Mouse (Mus musculus): Measurements from ENCODE around the gene Trmt112. TPM values are rescaled to one million over a fixed set of nuclear protein-coding genes. Genes with fewer than 3 reads are reported as not detected.
"Not testable (repeated sequence)": the region's sequence is repeated elsewhere in the genome, so short reads cannot be mapped to it uniquely, and the experiment has no call there.

Gene Trmt112
- polyA plus RNA-seq, 1 experiment from 2014 or later = 111 TPM

DNA sequence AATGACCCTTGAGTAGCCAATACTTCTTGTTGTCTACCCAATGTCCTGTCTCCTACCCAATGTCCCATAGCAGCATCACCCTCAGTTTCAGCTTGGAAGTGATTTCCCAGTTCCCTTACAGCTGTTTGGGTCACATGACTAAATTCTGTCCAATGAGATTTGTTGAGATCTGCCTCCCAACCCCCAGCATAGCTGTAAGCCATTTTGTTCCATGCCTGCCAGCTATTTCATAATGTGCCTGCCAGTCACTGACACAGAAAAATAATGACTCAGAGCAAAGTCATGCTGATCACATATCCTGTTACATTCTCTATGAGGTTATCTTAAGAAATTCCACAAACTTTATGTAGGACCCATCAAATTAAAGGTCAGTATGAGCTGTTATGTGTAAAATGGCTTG lies 32.7 kb upstream of the Trmt112 start:
- Histone ChIP-seq H3K9ac (ENCODE audit: low read length) (no peak overlapping the region), H3K36me3 (ENCODE audit: control insufficient read depth, insufficient read depth, low read length) (no peaks in the 10 kb centered on the region), H3K27ac (ENCODE audit: low read length) (no peak overlapping the region), H3K4me2 (ENCODE audit: low read depth, low read length) (no peak overlapping the region), H3K27me3 (ENCODE audit: control insufficient read depth, insufficient read depth, low read length) (no peaks in the 10 kb centered on the region), H3K4me3 (replicated peaks; ENCODE audit: low read length) (no peak overlapping the region), H3K4me1 (ENCODE audit: control insufficient read depth, insufficient read depth, low read length) (no peaks in the 10 kb centered on the region), H3K9me3 (replicated peaks; ENCODE audit: control insufficient read depth, low read length) (no peaks in the 10 kb centered on the region; the same call in 1 of the 2 replicates)
- no peak for ATAC-seq (ENCODE audit: insufficient read depth, low FRiP score)

DNA sequence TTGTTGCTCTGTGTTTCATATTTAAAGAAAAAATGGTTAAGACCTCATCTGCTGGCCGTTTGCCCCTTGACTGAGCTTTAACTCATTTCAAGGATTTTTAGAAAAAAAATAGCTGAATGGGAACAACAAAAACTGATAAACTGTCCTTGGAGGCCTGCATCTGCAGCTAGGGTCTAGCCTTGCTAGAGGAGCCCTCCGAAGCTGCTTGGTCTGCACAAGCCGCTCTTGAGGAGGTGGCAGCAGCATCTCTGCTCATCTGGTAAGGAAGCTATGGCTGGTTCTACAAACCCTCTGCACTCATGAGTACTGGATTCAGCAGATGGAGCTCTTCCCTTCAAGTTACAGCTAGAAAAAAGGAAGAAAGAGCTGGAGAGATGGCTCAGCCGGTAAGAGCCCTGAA lies 31.5 kb upstream of the Trmt112 start:
- H3K36me3 ChIP-seq (ENCODE audit: control insufficient read depth, insufficient read depth, low read length) = no peaks in the 10 kb centered on the region
- no peaks in the 10 kb centered on the region; the same call in 1 of the 2 replicates for H3K9me3 ChIP-seq (replicated peaks; ENCODE audit: control insufficient read depth, low read length)
- no peak overlapping the region for H3K4me3 ChIP-seq (replicated peaks; ENCODE audit: low read length)
- H3K9ac ChIP-seq (ENCODE audit: low read length) = no peak overlapping the region
- H3K4me1 ChIP-seq (ENCODE audit: control insufficient read depth, insufficient read depth, low read length) = no peaks in the 10 kb centered on the region
- no peak overlapping the region for H3K4me2 ChIP-seq (ENCODE audit: low read depth, low read length)
- H3K27ac ChIP-seq (ENCODE audit: low read length) = no peak overlapping the region
- H3K27me3 ChIP-seq (ENCODE audit: control insufficient read depth, insufficient read depth, low read length) = no peaks in the 10 kb centered on the region
- ATAC-seq (ENCODE audit: insufficient read depth, low FRiP score) = no peak
- WGBS = 84% methylated on average over 4 of the region's 4 CpGs

DNA sequence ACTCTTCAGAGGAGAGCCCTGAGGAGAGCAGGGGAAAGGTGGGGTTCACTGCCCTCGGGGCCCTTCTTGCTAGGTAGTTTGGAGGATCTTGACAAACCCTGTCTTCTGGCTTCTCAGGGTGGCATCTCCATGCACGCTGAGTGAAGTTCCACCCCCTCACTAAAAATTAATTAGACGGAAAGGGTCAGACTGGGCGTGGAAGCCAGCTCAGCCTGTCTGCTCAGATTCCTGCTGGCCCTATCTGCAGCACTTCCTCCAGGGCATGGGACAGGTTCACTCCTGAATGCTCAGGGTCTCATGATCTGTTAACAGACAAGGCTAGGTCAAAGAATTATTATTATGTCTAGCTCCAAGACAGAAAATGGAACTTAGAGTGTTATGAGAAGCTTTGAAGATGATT lies 17.0 kb upstream of the Trmt112 start:
- Histone ChIP-seq H3K27me3 (ENCODE audit: control insufficient read depth, insufficient read depth, low read length) (no peaks in the 10 kb centered on the region), H3K9ac (ENCODE audit: low read length) (no peak overlapping the region), H3K4me3 (replicated peaks; ENCODE audit: low read length) (no peak overlapping the region), H3K9me3 (replicated peaks; ENCODE audit: control insufficient read depth, low read length) (no peaks in the 10 kb centered on the region), H3K4me2 (ENCODE audit: low read depth, low read length) (no peak overlapping the region), H3K27ac (ENCODE audit: low read length) (peak overlapping the region; percentile 44; the same call in 1 of the 2 replicates), H3K36me3 (ENCODE audit: control insufficient read depth, insufficient read depth, low read length) (no peaks in the 10 kb centered on the region), H3K4me1 (ENCODE audit: control insufficient read depth, insufficient read depth, low read length) (no peaks in the 10 kb centered on the region)
- no peak; the same call in 1 of the 2 replicates for ATAC-seq (ENCODE audit: insufficient read depth, low FRiP score)
- 38% methylated on average over 4 of the region's 4 CpGs for WGBS

DNA sequence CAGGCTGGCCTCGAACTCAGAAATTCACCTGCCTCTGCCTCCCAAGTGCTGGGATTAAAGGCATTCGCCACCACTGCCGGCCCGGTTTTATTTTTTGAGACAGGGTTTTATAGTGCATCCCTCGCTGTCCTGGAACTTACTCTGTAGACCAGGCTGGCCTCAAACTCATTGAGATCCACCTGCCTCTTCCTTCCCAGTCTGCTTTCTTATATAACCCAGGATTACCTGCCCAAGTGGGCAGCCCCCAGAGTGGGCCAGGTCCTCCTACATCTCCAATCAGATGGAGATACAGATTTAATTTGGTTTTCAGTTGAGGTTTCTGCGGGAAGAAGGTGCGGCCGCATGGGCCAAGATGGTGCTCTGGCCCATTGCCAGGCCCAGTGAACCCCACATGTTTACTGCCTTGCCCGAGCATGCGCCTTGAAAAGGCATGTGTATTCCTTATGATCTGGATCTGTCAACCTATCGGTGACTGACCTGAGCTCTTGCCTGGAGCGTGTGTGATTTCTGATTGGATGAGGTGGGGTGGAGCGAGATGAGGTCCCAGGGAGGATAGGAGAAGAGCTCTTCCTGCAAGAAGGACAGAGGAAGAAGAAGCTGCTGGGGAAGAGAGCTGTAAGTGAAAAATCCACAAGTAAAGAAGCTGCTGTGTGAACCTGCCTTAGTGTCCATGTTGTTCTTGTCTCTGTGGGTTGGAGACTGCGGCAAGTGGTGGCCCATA lies 15.6 kb upstream of the Trmt112 start:
- Histone ChIP-seq H3K9me3 (replicated peaks; ENCODE audit: control insufficient read depth, low read length) (no peaks in the 10 kb centered on the region), H3K9ac (ENCODE audit: low read length) (no peak overlapping the region), H3K4me3 (replicated peaks; ENCODE audit: low read length) (no peak overlapping the region), H3K4me2 (ENCODE audit: low read depth, low read length) (no peak overlapping the region), H3K36me3 (ENCODE audit: control insufficient read depth, insufficient read depth, low read length) (no peaks in the 10 kb centered on the region), H3K4me1 (ENCODE audit: control insufficient read depth, insufficient read depth, low read length) (no peaks in the 10 kb centered on the region), H3K27ac (ENCODE audit: low read length) (no peak overlapping the region), H3K27me3 (ENCODE audit: control insufficient read depth, insufficient read depth, low read length) (no peaks in the 10 kb centered on the region)
- 88% methylated on average over 14 of the region's 14 CpGs for WGBS
- no peak for ATAC-seq (ENCODE audit: insufficient read depth, low FRiP score)

- not testable (repeated sequence) for H3K9me3 ChIP-seq (replicated peaks; ENCODE audit: control insufficient read depth, low read length); H3K36me3 ChIP-seq (ENCODE audit: control insufficient read depth, insufficient read depth, low read length); H3K4me1 ChIP-seq (ENCODE audit: control insufficient read depth, insufficient read depth, low read length); H3K9ac ChIP-seq (ENCODE audit: low read length); ATAC-seq (ENCODE audit: insufficient read depth, low FRiP score); H3K27ac ChIP-seq (ENCODE audit: low read length); H3K27me3 ChIP-seq (ENCODE audit: control insufficient read depth, insufficient read depth, low read length); H3K4me3 ChIP-seq (replicated peaks; ENCODE audit: low read length); H3K4me2 ChIP-seq (ENCODE audit: low read depth, low read length)
- 85% methylated on average over 18 of the region's 18 CpGs for WGBS
Observed at GRCm38 (mm10) chr19:6895608-6896305, 13.7 kb upstream of the Trmt112 start.

- no peaks in the 10 kb centered on the region for H3K27me3 ChIP-seq (ENCODE audit: control insufficient read depth, insufficient read depth, low read length)
- no peak overlapping the region for H3K4me2 ChIP-seq (ENCODE audit: low read depth, low read length)
- no peak overlapping the region for H3K27ac ChIP-seq (ENCODE audit: low read length)
- no peaks in the 10 kb centered on the region for H3K4me1 ChIP-seq (ENCODE audit: control insufficient read depth, insufficient read depth, low read length)
- no peaks in the 10 kb centered on the region for H3K9me3 ChIP-seq (replicated peaks; ENCODE audit: control insufficient read depth, low read length)
- no peak overlapping the region for H3K9ac ChIP-seq (ENCODE audit: low read length)
- no peaks in the 10 kb centered on the region for H3K36me3 ChIP-seq (ENCODE audit: control insufficient read depth, insufficient read depth, low read length)
- 78% methylated on average over 4 of the region's 4 CpGs for WGBS
- no peak for ATAC-seq (ENCODE audit: insufficient read depth, low FRiP score)
- H3K4me3 ChIP-seq (replicated peaks; ENCODE audit: low read length) = no peak overlapping the region
Observed at GRCm38 (mm10) chr19:6899641-6900040, 9.9 kb upstream of the Trmt112 start.

DNA sequence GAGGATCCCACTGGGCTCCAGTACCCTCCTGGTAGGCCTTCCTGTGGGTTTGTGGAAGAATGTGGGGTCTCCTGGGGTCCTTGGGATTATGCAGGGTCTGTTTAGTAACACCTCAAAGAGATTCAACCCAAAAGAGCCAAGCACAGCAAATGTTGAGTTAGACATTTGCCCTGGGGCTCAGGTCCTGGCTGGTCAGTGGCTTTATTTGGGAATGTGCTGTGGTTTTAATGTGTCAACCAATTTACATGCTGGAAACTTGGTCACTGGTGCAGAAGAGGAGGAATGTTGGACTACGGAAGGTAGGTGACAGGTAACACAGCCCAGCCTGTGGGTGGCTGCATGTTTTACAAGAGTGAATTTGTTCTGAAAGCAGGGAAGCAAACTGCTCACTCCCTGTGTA lies 6.5 kb upstream of the Trmt112 start:
- 0 out of 2 replicates have a peak, but pooled peaks cover 3% of the 10 kb centered on the region for H3K36me3 ChIP-seq (ENCODE audit: control insufficient read depth, insufficient read depth, low read length)
- H3K9ac ChIP-seq (ENCODE audit: low read length) = no peak overlapping the region
- no peak for ATAC-seq (ENCODE audit: insufficient read depth, low FRiP score)
- no peak overlapping the region for H3K4me2 ChIP-seq (ENCODE audit: low read depth, low read length)
- no peak overlapping the region for H3K27ac ChIP-seq (ENCODE audit: low read length)
- WGBS = 92% methylated on average over 1 of the region's 1 CpGs
- H3K9me3 ChIP-seq (replicated peaks; ENCODE audit: control insufficient read depth, low read length) = no peaks in the 10 kb centered on the region
- H3K4me3 ChIP-seq (replicated peaks; ENCODE audit: low read length) = no peak overlapping the region
- peaks cover 7% of the 10 kb centered on the region for H3K4me1 ChIP-seq (ENCODE audit: control insufficient read depth, insufficient read depth, low read length)
- no peaks in the 10 kb centered on the region for H3K27me3 ChIP-seq (ENCODE audit: control insufficient read depth, insufficient read depth, low read length)

DNA sequence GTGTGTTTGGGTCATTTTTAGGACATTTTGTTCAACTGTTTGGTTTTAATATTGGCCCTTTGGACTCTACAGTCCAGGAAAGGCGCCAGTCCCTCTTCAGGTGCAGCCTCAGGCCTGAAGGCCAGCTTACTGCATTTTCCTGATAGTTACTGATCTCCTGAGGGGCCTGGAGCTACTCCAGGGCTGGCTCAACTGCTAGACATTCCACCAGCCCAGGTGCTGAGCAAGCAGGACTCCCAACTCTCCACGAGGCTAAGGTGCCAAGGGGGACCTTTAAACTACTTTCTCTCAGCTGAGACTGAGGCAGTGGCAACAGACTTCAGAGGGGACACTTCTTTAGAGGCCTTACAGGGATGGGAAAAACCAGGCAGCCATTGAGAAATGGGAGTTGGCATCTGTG lies 4.7 kb upstream of the Trmt112 start:
- Histone ChIP-seq H3K4me1 (ENCODE audit: control insufficient read depth, insufficient read depth, low read length) (peaks cover 17% of the 10 kb centered on the region), H3K4me2 (ENCODE audit: low read depth, low read length) (no peak overlapping the region), H3K4me3 (replicated peaks; ENCODE audit: low read length) (no peak overlapping the region), H3K27ac (ENCODE audit: low read length) (no peak overlapping the region), H3K9me3 (replicated peaks; ENCODE audit: control insufficient read depth, low read length) (no peaks in the 10 kb centered on the region), H3K27me3 (ENCODE audit: control insufficient read depth, insufficient read depth, low read length) (no peaks in the 10 kb centered on the region), H3K36me3 (ENCODE audit: control insufficient read depth, insufficient read depth, low read length) (0 out of 2 replicates have a peak, but pooled peaks cover 3% of the 10 kb centered on the region), H3K9ac (ENCODE audit: low read length) (no peak overlapping the region)
- 74% methylated on average over 2 of the region's 2 CpGs for WGBS
- no peak for ATAC-seq (ENCODE audit: insufficient read depth, low FRiP score)

DNA sequence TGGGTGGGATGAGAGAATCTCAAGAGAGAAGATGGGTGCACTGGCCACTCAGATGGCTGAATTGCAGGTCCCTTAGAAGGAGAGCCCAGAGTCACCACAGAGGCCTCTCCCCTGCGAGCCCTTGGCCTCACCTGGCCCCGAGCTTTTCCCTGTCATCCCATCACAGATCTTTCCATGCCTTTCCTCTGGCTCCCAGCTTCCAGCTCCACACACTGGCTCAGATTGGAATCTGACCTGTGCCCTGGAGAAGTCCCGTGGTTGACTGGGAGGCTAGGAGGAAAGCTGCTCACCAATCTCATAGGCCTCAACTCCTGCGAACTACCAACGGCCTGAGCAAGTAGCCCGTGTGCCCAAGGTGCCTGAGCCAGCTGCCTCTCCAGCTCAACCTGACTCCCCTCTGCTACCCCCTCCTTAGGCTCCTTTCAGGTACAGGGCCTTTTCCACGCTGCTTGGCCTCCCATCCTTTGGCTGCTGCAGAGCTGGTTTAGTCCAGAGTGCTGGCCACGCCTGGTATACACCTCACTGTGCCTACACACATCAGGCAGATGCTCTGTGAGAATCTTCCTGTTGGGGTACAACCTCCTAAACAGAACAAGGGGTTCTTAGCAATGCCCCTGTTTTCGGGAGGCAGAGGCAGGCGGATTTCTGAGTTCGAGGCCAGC lies 3.9 kb upstream of the Trmt112 start:
- Histone ChIP-seq H3K27ac (ENCODE audit: low read length) (no peak overlapping the region), H3K4me3 (replicated peaks; ENCODE audit: low read length) (no peak overlapping the region), H3K36me3 (ENCODE audit: control insufficient read depth, insufficient read depth, low read length) (0 out of 2 replicates have a peak, but pooled peaks cover 3% of the 10 kb centered on the region), H3K4me1 (ENCODE audit: control insufficient read depth, insufficient read depth, low read length) (peaks cover 17% of the 10 kb centered on the region), H3K9ac (ENCODE audit: low read length) (no peak overlapping the region), H3K4me2 (ENCODE audit: low read depth, low read length) (no peak overlapping the region), H3K9me3 (replicated peaks; ENCODE audit: control insufficient read depth, low read length) (no peaks in the 10 kb centered on the region), H3K27me3 (ENCODE audit: control insufficient read depth, insufficient read depth, low read length) (no peaks in the 10 kb centered on the region)
- no peak for ATAC-seq (ENCODE audit: insufficient read depth, low FRiP score)
- WGBS = 90% methylated on average over 11 of the region's 11 CpGs
